Mouse (Mus musculus) heart, adult 9 months (tissue): ENCODE measurements around the gene Cnksr1.

Source experiments
- DNase-seq, 2 experiments: peaks; one replicate each; pipeline ENCODE4 v3.0.0; 2022; ENCODE audit warnings: low spot score in 2 of 2

The Cnksr1 gene

GRCm38 (mm10) chr4:134203340-134203896, 34.8 kb downstream of the Cnksr1 start:
- no peak for DNase-seq

GRCm38 (mm10) chr4:134202904-134203303, 35.3 kb downstream of the Cnksr1 start, which contains the start of gene Gm7534:
Gm7534 (minus strand) TSS chr4:134203004.
- DNase-seq: no peak

GRCm38 (mm10) chr4:134199371-134199770, 38.8 kb downstream of the Cnksr1 start:
- DNase-seq: no peak

DNA sequence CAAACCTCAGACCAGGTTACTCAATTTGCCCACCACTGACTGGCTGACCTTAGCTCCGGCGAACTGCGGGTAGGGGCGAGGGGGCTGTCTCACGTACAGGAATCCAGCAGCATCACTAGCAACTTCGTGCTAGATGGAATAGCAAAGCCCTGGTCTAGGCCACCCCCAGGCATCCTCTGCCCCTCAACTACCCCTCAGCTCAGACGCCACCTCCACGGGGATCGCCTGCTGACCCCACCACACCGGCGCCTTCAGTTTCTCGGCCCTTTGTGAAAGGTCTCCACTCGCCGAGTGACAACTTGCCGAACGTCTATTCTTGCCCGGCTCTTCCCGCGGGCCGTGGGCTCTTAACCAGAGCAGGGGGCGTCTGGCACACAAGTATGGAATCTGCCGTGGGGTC, 51.9 kb downstream of the Cnksr1 start:
- DNase-seq: peak in 1 of 2 experiments; percentile 8

- no peak for DNase-seq
These were observed 52.6 kb downstream of the Cnksr1 start for GRCm38 (mm10) chr4:134185569-134185968.

GRCm38 (mm10) chr4:134183711-134184110, 54.5 kb downstream of the Cnksr1 start:
- DNase-seq: no peak

- no peak for DNase-seq
These were observed 56.4 kb downstream of the Cnksr1 start for GRCm38 (mm10) chr4:134181825-134182224.

DNA sequence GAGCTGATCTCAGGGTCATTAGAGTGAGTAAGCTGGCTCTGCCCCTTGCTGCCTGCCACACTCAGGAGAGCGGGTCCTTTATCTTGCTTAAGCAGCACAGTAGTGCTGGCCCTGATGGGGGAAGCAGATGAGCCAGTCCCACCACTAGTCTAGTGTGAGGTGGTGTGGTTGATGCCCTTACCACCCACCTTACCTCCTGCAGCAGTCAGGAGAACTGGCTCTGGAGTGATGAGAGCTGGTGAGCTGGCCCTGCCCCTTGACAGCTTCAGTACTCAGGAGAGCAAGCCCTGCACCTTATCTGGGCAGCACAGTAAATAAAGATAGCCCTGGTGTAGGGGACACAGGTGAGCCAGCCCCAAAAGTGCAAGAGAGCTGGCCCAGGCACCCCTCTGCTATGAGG, 57.1 kb downstream of the Cnksr1 start:
- no peak for DNase-seq
